ENCODE assay signal across 8 mouse cellular contexts in genomic region chr12:51118021-51118694, GRCm38 (mm10).
DNase-seq lines count a peak whose midpoint lies in the region; ATAC-seq lines count a peak whose summit lies in the region.

No protein-coding gene starts in this region.

- H3K9me3 ChIP-seq in midbrain, embryonic 12.5 days, result no peaks in the 10 kb centered on the region
- H3K9me3 ChIP-seq in midbrain, embryonic 10.5 days (replicated peaks), result no peaks in the 10 kb centered on the region; the same call in 1 of the 2 replicates

- intact Hi-C loops in heart, postnatal 36 days (cut with DNase I), result no loop called here

- H3K36me3 ChIP-seq in midbrain, embryonic 12.5 days, result no peaks in the 10 kb centered on the region
- no peaks in the 10 kb centered on the region for H3K36me3 ChIP-seq in midbrain, embryonic 10.5 days

- H3K4me3 ChIP-seq in midbrain, embryonic 12.5 days, result no peak overlapping the region
- H3K4me3 ChIP-seq in midbrain, embryonic 10.5 days, result no peak overlapping the region

- no peak for DNase-seq in midbrain, embryonic 10.5 days (ENCODE audit: low spot score)
- DNase-seq in cerebellum, adult 8-10 months, result peak; percentile 68
- DNase-seq in heart, postnatal 36 days, result peak; percentile 17
- DNase-seq in left cerebral cortex, adult 8-10 months (ENCODE audit: low spot score in 2 of 2), result peak; percentile 65 to 92
- DNase-seq in yolk sac, embryonic 10.5 days (ENCODE audit: low spot score), result no peak
- no peak for DNase-seq in urinary bladder, postnatal 4 days (ENCODE audit: low spot score in 2 of 2)
- no peak for DNase-seq in gastrocnemius, adult 8-10 months (ENCODE audit: low spot score in 2 of 2)

- WGBS in midbrain, embryonic 12.5 days, result 81% methylated on average over 14 of the region's 14 CpGs
- 92% methylated on average over 14 of the region's 14 CpGs for WGBS in midbrain, embryonic 10.5 days

- H3K4me1 ChIP-seq in midbrain, embryonic 12.5 days, result no peaks in the 10 kb centered on the region
- no peaks in the 10 kb centered on the region for H3K4me1 ChIP-seq in midbrain, embryonic 10.5 days

- no peak overlapping the region for H3K27ac ChIP-seq in midbrain, embryonic 12.5 days (replicated peaks)
- H3K27ac ChIP-seq in midbrain, embryonic 10.5 days (replicated peaks), result no peak overlapping the region

- peak; percentile 60; the same call in 1 of the 2 replicates for ATAC-seq in midbrain, embryonic 12.5 days (ENCODE audit: low FRiP score, low read depth)

- no peak overlapping the region for H3K9ac ChIP-seq in midbrain, embryonic 12.5 days (replicated peaks)

- H3K4me2 ChIP-seq in midbrain, embryonic 12.5 days (replicated peaks), result no peak overlapping the region

- no peaks in the 10 kb centered on the region for H3K27me3 ChIP-seq in midbrain, embryonic 12.5 days
- H3K27me3 ChIP-seq in midbrain, embryonic 10.5 days (ENCODE audit: low read depth, poor library complexity, severe bottlenecking), result no peaks in the 10 kb centered on the region

Comparison
In these comparisons a context has a peak if more than half of its experiments do, and no peak if none do; other contexts are left out.
1. DNase-seq: peak in cerebellum, adult 8-10 months (single experiment), heart, postnatal 36 days (2 of 2) and left cerebral cortex, adult 8-10 months (2 of 2); none in midbrain, embryonic 10.5 days (single experiment), yolk sac, embryonic 10.5 days (single experiment), urinary bladder, postnatal 4 days (0 of 2) and gastrocnemius, adult 8-10 months (0 of 2).